Mouse (Mus musculus) MEL (cell line): ENCODE data around the gene Epb41l4b. TPM values are rescaled to one million over a fixed set of nuclear protein-coding genes. Genes with fewer than 3 reads are reported as not detected.

Source experiments
- DNase-seq: peaks from one replicate; pipeline ENCODE4 v3.0.0; 2011; ENCODE audit warnings: low read depth, low spot score
- H3K27ac ChIP-seq: 2 replicates; pipeline ENCODE4 v1.5.1; 2012; ENCODE audit warnings: low read depth, mild to moderate bottlenecking, control low read depth, low read length, moderate library complexity; ENCODE audit not compliant: control insufficient read depth
- H3K27me3 ChIP-seq, 2 experiments: fragments of 150-350 bp in 1 of 2; sonication (generic) in 1 of 2; 2 replicates each; pipeline ENCODE4 v1.6.1; 2012; ENCODE audit warnings: low read length in 2 of 2, mild to moderate bottlenecking in 2 of 2, improper control_type of control experiment in 1 of 2, moderate library complexity in 1 of 2; ENCODE audit not compliant: insufficient read depth in 2 of 2, control insufficient read depth in 1 of 2
- H3K36me3 ChIP-seq, 2 experiments: 2 replicates each; pipeline ENCODE4 v1.6.1; 2012 to 2014; ENCODE audit warnings: low read length in 2 of 2, improper control_type of control experiment in 1 of 2, inconsistent platforms in 1 of 2, mild to moderate bottlenecking in 1 of 2; ENCODE audit not compliant: insufficient read depth in 2 of 2, control insufficient read depth in 1 of 2
- H3K4me1 ChIP-seq, 2 experiments: fragments of 150-350 bp in 1 of 2; sonication (generic) in 1 of 2; 2 replicates each; pipeline ENCODE4 v1.6.1; 2012; ENCODE audit warnings: low read length in 2 of 2, improper control_type of control experiment in 1 of 2, mild to moderate bottlenecking in 1 of 2; ENCODE audit not compliant: insufficient read depth in 2 of 2, control insufficient read depth in 1 of 2
- H3K4me3 ChIP-seq, 2 experiments: fragments of 150-350 bp in 1 of 2; sonication (generic) in 1 of 2; 2 replicates each; pipeline ENCODE4 v1.5.1; 2012; ENCODE audit warnings: low read depth in 2 of 2, low read length in 2 of 2, mild to moderate bottlenecking in 2 of 2, moderate library complexity in 2 of 2, control low read depth in 1 of 2, improper control_type of control experiment in 1 of 2; ENCODE audit not compliant: control insufficient read depth in 1 of 2, insufficient read depth in 1 of 2
- H3K79me2 ChIP-seq: 2 replicates; pipeline ENCODE4 v1.6.1; 2012; ENCODE audit warnings: mild to moderate bottlenecking, low read length, moderate library complexity; ENCODE audit not compliant: control insufficient read depth, poor library complexity, insufficient read depth
- H3K9ac ChIP-seq: 2 replicates; pipeline ENCODE4 v1.6.1; 2012; ENCODE audit warnings: low read depth, mild to moderate bottlenecking, control low read depth, low read length, moderate library complexity; ENCODE audit not compliant: control insufficient read depth, poor library complexity, severe bottlenecking
- H3K9me3 ChIP-seq: fragments of 150-350 bp; sonication (generic); replicated peaks from 2 replicates; pipeline ENCODE4 v1.6.1; 2012; ENCODE audit warnings: mild to moderate bottlenecking, low read length, improper control_type of control experiment, moderate library complexity; ENCODE audit not compliant: insufficient read depth
- CHD2 ChIP-seq: IDR thresholded peaks from 2 replicates; pipeline ENCODE4 v1.6.1; 2011; ENCODE audit warnings: low read length, improper control_type of control experiment
- E2F4 ChIP-seq: IDR thresholded peaks from 2 replicates; pipeline ENCODE4 v1.6.1; 2011; ENCODE audit warnings: low read depth, low read length, improper control_type of control experiment, borderline replicate concordance
- ELF1 ChIP-seq: IDR thresholded peaks from 2 replicates; pipeline ENCODE4 v1.6.1; 2014; ENCODE audit warnings: low read depth, mild to moderate bottlenecking, inconsistent platforms, low read length, improper control_type of control experiment, moderate library complexity
- EP300 ChIP-seq, 2 experiments: IDR thresholded peaks; 2 replicates each; pipeline ENCODE4 v1.6.1; 2011; ENCODE audit warnings: improper control_type of control experiment in 2 of 2, low read length in 2 of 2, low read depth in 1 of 2, mild to moderate bottlenecking in 1 of 2
- ETS1 ChIP-seq: IDR thresholded peaks from 2 replicates; pipeline ENCODE4 v1.6.1; 2012; ENCODE audit warnings: low read depth, mild to moderate bottlenecking, inconsistent platforms, low read length, improper control_type of control experiment, moderate library complexity
- GABPA ChIP-seq: IDR thresholded peaks from 2 replicates; pipeline ENCODE4 v1.6.1; 2012; ENCODE audit warnings: low read depth, mild to moderate bottlenecking, inconsistent platforms, low read length, improper control_type of control experiment, moderate library complexity
- HCFC1 ChIP-seq: IDR thresholded peaks from 2 replicates; pipeline ENCODE4 v1.6.1; 2012; ENCODE audit warnings: low read depth, mild to moderate bottlenecking, inconsistent platforms, low read length, improper control_type of control experiment, moderate library complexity
- JUND ChIP-seq: IDR thresholded peaks from 2 replicates; pipeline ENCODE4 v1.6.1; 2011; ENCODE audit warnings: low read depth, mild to moderate bottlenecking, improper control_type of control experiment, low read length
- KAT2A ChIP-seq: conservative IDR thresholded peaks from 2 replicates; pipeline ENCODE4 v1.6.1; 2012; ENCODE audit warnings: low read depth, low read length, improper control_type of control experiment, inconsistent platforms
- MAX ChIP-seq: IDR thresholded peaks from 2 replicates; pipeline ENCODE4 v1.6.1; 2011; ENCODE audit warnings: low read length, improper control_type of control experiment
- MAZ ChIP-seq: IDR thresholded peaks from 2 replicates; pipeline ENCODE4 v1.6.1; 2012; ENCODE audit warnings: low read depth, mild to moderate bottlenecking, inconsistent platforms, low read length, improper control_type of control experiment
- MYB ChIP-seq: IDR thresholded peaks from 2 replicates; pipeline ENCODE4 v1.6.1; 2011; ENCODE audit warnings: mild to moderate bottlenecking, low read depth, low read length, improper control_type of control experiment
- NELFE ChIP-seq: IDR thresholded peaks from 2 replicates; pipeline ENCODE4 v1.6.1; 2011; ENCODE audit warnings: low read depth, low read length, improper control_type of control experiment
- NRF1 ChIP-seq: IDR thresholded peaks from 2 replicates; pipeline ENCODE4 v1.6.1; 2014; ENCODE audit warnings: low read depth, mild to moderate bottlenecking, inconsistent platforms, low read length, improper control_type of control experiment, moderate library complexity; ENCODE audit not compliant: poor library complexity, insufficient read depth, severe bottlenecking
- POLR2AphosphoS2 ChIP-seq: IDR thresholded peaks from 2 replicates; pipeline ENCODE4 v1.6.1; 2011; ENCODE audit warnings: low read length, improper control_type of control experiment
- POLR2AphosphoS5 ChIP-seq: IDR thresholded peaks from 2 replicates; pipeline ENCODE4 v1.6.1; 2012; ENCODE audit warnings: low read depth, borderline replicate concordance, mild to moderate bottlenecking, inconsistent platforms, low read length, moderate library complexity, mixed read lengths
- RAD21 ChIP-seq: IDR thresholded peaks from 2 replicates; pipeline ENCODE4 v1.6.1; 2011; ENCODE audit warnings: mild to moderate bottlenecking, low read depth, low read length, improper control_type of control experiment
- RCOR1 ChIP-seq: IDR thresholded peaks from 2 replicates; pipeline ENCODE4 v1.6.1; 2012; ENCODE audit warnings: low read depth, mild to moderate bottlenecking, inconsistent platforms, low read length, improper control_type of control experiment
- SIN3A ChIP-seq: IDR thresholded peaks from 2 replicates; pipeline ENCODE4 v1.6.1; 2012; ENCODE audit warnings: low read length, improper control_type of control experiment, inconsistent platforms
- SMC3 ChIP-seq: IDR thresholded peaks from 2 replicates; pipeline ENCODE4 v1.6.1; 2011; ENCODE audit warnings: low read depth, low read length, improper control_type of control experiment
- TAL1 ChIP-seq: IDR thresholded peaks from 2 replicates; pipeline ENCODE4 v1.6.1; 2012; ENCODE audit warnings: mild to moderate bottlenecking, inconsistent platforms, low read length, moderate library complexity, mixed read lengths
- TBP ChIP-seq: IDR thresholded peaks from 2 replicates; pipeline ENCODE4 v1.8.0; 2011; ENCODE audit warnings: low read depth, low read length, improper control_type of control experiment
- USF1 ChIP-seq: IDR thresholded peaks from 2 replicates; pipeline ENCODE4 v1.6.1; 2014; ENCODE audit warnings: low read depth, mild to moderate bottlenecking, inconsistent platforms, low read length, improper control_type of control experiment, moderate library complexity
- ZC3H11A ChIP-seq: IDR thresholded peaks from 2 replicates; pipeline ENCODE4 v1.6.1; 2012; ENCODE audit warnings: low read depth, mild to moderate bottlenecking, inconsistent platforms, low read length, improper control_type of control experiment
- ZKSCAN1 ChIP-seq: IDR thresholded peaks from 2 replicates; pipeline ENCODE4 v1.6.1; 2012; ENCODE audit warnings: low read depth, mild to moderate bottlenecking, inconsistent platforms, low read length, improper control_type of control experiment, moderate library complexity
- ZMIZ1 ChIP-seq: IDR thresholded peaks from 2 replicates; pipeline ENCODE4 v1.6.1; 2012; ENCODE audit warnings: low read depth, mild to moderate bottlenecking, inconsistent platforms, low read length, improper control_type of control experiment, moderate library complexity
- polyA plus RNA-seq, 2 experiments: library from polyadenylated mRNA; stranded (reverse) in 1 of 2; unstranded in 1 of 2; fragments of >175 nt in 1 of 2; fragments of >200 nt in 1 of 2; gene quantifications; 2 replicates each; pipeline versions ENCODE4 v1.2.1 to v1.2.4; 2012; ENCODE audit warnings: low replicate concordance in 2 of 2, low read depth in 1 of 2; ENCODE audit not compliant: insufficient read length in 2 of 2, insufficient read depth in 1 of 2, missing spikeins in 1 of 2
- total RNA-seq: library from RNA; depleted of rRNA; stranded (reverse); fragments of 300-350 nt; gene quantifications from 2 replicates; pipeline ENCODE4 v1.2.3, GENCODE M21; 2012

Epb41l4b gene
- total and polyA plus RNA-seq, 3 experiments: not detected

DNA sequence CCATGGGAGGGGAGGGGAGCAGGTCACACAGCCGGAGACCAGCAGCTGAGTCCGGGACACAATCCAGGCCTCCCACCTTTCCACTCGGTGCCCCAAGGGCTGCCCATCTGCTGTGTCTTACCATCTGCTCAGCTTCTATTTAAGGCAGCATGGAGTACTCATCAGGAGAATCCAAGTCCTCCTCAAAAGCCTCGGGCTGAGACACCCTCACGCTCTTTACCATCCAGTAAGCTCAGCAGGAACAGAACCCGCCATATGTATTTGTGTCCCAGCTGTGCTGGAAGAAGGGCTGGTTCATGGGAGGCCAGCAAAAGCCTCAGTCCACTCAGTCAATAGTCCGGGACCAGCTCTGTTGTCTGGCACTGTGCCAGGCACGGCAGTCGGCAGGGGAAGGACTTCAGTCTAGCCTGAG is 97.1 kb downstream of the Epb41l4b start:
- Histone ChIP-seq H3K4me3 (no peak overlapping the region), H3K27ac (no peak overlapping the region), H3K79me2 (no peaks in the 10 kb centered on the region), H3K9ac (no peak overlapping the region), H3K4me1 (no peaks in the 10 kb centered on the region), H3K27me3 (no peaks in the 10 kb centered on the region), H3K9me3 (no peaks in the 10 kb centered on the region), H3K36me3 (no peaks in the 10 kb centered on the region)
- no peak for TF ChIP-seq USF1
- no peak for TF ChIP-seq POLR2AphosphoS2
- no peak for TF ChIP-seq ZKSCAN1
- no peak for TF ChIP-seq ETS1
- TF ChIP-seq ELF1: no peak
- TF ChIP-seq RCOR1: no peak
- TF ChIP-seq TBP: no peak
- TF ChIP-seq CHD2: no peak
- DNase-seq: no peak

DNA sequence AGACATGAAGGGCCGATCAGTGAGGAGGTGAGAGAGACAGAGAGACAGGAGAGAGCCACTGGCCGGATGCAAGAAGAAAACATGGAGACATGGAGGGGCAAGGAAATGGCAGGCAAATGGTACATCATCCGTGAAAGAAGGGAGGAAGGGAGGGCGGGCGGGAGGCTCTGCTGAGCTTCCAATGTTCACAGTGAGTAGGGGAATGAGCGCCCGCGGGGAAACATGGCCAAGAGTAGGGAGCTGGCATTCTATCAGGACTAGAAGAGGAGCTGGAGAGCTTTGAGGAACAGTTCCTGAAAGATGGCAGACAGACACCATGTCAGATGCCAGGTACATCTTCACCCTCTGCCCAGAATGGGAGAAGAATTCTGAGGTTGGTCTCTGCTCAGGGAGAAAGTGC is 99.6 kb downstream of the Epb41l4b start:
- Histone ChIP-seq H3K9me3 (no peaks in the 10 kb centered on the region), H3K9ac (no peak overlapping the region), H3K4me1 (no peaks in the 10 kb centered on the region), H3K79me2 (no peaks in the 10 kb centered on the region), H3K27ac (no peak overlapping the region)
- no peak for DNase-seq
- TF ChIP-seq EP300 (IDR thresholded peaks at IDR 0.05; ENCODE audit: low read depth in 1 of 2, low read length in 2 of 2) (no peak), SIN3A (no peak), MAX (no peak), MYB (no peak), SMC3 (no peak), MAZ (no peak), GABPA (no peak), ZKSCAN1 (no peak), TBP (no peak), TAL1 (no peak), ZC3H11A (no peak), ZMIZ1 (no peak), NELFE (no peak), POLR2AphosphoS5 (no peak), E2F4 (no peak), KAT2A (no peak), JUND (no peak), RAD21 (no peak), NRF1 (no peak), HCFC1 (no peak)
- TF ChIP-seq, all 39 proteins: peak for 0
- H3K36me3 ChIP-seq: no peaks in the 10 kb centered on the region
- H3K4me3 ChIP-seq: no peak overlapping the region
- H3K27me3 ChIP-seq: no peaks in the 10 kb centered on the region
